8 mouse cellular contexts compared by ENCODE assay signal in genomic region chr19:45813263-45813662, GRCm38 (mm10). TPM values are rescaled to one million over a fixed set of nuclear protein-coding genes. Genes with fewer than 3 reads are reported as not detected.
DNase-seq lines count a peak whose midpoint lies in the region; TF ChIP-seq lines count a peak whose summit lies in the region.

No protein-coding gene starts in this region.

- no peak overlapping the region for H3K27ac ChIP-seq in olfactory bulb, adult 2 months (ENCODE audit: insufficient read depth, low read depth, low read length)

- WGBS in lung, adult 2 months = 3% methylated on average over 11 of the region's 11 CpGs
- 2% methylated on average over 11 of the region's 11 CpGs for WGBS in olfactory bulb, adult 2 months

- intact Hi-C loops in gastrocnemius, postnatal 14 days (cut with DNase I; ENCODE audit: low total_unique reads) = loop anchor here (5.0 kb wide), 1 partner anchor 139 kb away; no protein-coding TSS in a partner anchor

- peak; percentile 71 for TF ChIP-seq CTCF in lung, adult 2 months (IDR thresholded peaks at IDR 0.05; ENCODE audit: insufficient read depth, low read length)
- TF ChIP-seq CTCF in olfactory bulb, adult 2 months (IDR thresholded peaks at IDR 0.05; ENCODE audit: insufficient read depth, low read depth, low read length) = peak; percentile 78

- DNase-seq in 416B (ENCODE audit: low read depth) (peak; percentile 77), R1 (ENCODE audit: low read depth, low spot score) (peak; percentile 88)
- peak; percentile 96 to 99 for DNase-seq in cerebellum, postnatal 14 days
- peak; percentile 80 for DNase-seq in gastrocnemius, postnatal 14 days
- peak; percentile 87 to 96 for DNase-seq in kidney, postnatal 25 days
- DNase-seq in lung, adult 2 months = peak; percentile 85
- peak; percentile 40 to 55 for DNase-seq in thymus, adult 18-20 months

- H3K4me1 ChIP-seq in lung, adult 2 months (ENCODE audit: control insufficient read depth, insufficient read depth, low read length) = peaks cover 10% of the 10 kb centered on the region
- H3K4me1 ChIP-seq in olfactory bulb, adult 2 months (ENCODE audit: control insufficient read depth, insufficient read depth, low read length) = peaks cover 28% of the 10 kb centered on the region

- TF ChIP-seq POLR2A in lung, adult 2 months (IDR thresholded peaks at IDR 0.05; ENCODE audit: borderline replicate concordance, extremely low read depth, low read depth, low read length) = no peak
- no peak for TF ChIP-seq POLR2A in olfactory bulb, adult 2 months (IDR thresholded peaks at IDR 0.05; ENCODE audit: insufficient read depth, low read depth, low read length)

- H3K4me3 ChIP-seq in lung, adult 2 months (replicated peaks; ENCODE audit: extremely low read depth, low read depth, low read length) = no peak overlapping the region
- H3K4me3 ChIP-seq in olfactory bulb, adult 2 months (ENCODE audit: insufficient read depth, low read depth, low read length) = peak overlapping the region; percentile 16; the same call in 1 of the 2 replicates

RNA-seq across cellular contexts. Expression of gene Kcnip2, which starts 2.6 kb away (rescaled TPM):
- under 1 TPM; 0.16 to 0.74 TPM for total RNA-seq in gastrocnemius, postnatal 14 days (2021)
- polyA plus RNA-seq in lung, adult 2 months (2012; rRNA removed) = 1.1 and 1.4 TPM in 2 replicates
- polyA plus RNA-seq in olfactory bulb, adult 2 months (2012; ENCODE audit: insufficient read depth, insufficient read length, low replicate concordance, missing spikeins) = not detected in 2 replicates

RNA-seq across cellular contexts. Expression of gene Mgea5, which starts 29.6 kb away (rescaled TPM):
- total RNA-seq in gastrocnemius, postnatal 14 days (2021) = 10 to 100 TPM; 28.6 to 29.6 TPM
- 18.5 and 35.6 TPM in 2 replicates for polyA plus RNA-seq in lung, adult 2 months (2012; rRNA removed)
- polyA plus RNA-seq in olfactory bulb, adult 2 months (2012; ENCODE audit: insufficient read depth, insufficient read length, low replicate concordance, missing spikeins) = 284 TPM in 1 of 2 replicates, not detected in the other

Comparison
In these comparisons a context has a peak if more than half of its experiments do, and no peak if none do; other contexts are left out.
1. DNase-seq: peak in every context shown above with its lines; median percentile 98 in cerebellum, postnatal 14 days; 92 in kidney, postnatal 25 days; 88 in R1; 85 in lung, adult 2 months; 80 in gastrocnemius, postnatal 14 days; 77 in 416B; 48 in thymus, adult 18-20 months.